Mouse (Mus musculus) brain, adult 10 weeks (tissue): ENCODE results near the gene Cma1. TPM values are rescaled to one million over a fixed set of nuclear protein-coding genes. Genes with fewer than 3 reads are reported as not detected.

Experiments used
- polyA plus RNA-seq: library from polyadenylated mRNA; stranded (reverse); fragments of 350-450 nt; fragmentation: Illumina TruSeq; extraction: RNeasy Lipid Tissue Mini Kit (QIAGEN cat#74804); gene quantifications from one replicate; pipeline ENCODE4 v1.2.3, GENCODE M21; 2015; ENCODE audit warnings: low read depth, low replicate concordance

Cma1 gene
- polyA plus RNA-seq: not detected

DNA sequence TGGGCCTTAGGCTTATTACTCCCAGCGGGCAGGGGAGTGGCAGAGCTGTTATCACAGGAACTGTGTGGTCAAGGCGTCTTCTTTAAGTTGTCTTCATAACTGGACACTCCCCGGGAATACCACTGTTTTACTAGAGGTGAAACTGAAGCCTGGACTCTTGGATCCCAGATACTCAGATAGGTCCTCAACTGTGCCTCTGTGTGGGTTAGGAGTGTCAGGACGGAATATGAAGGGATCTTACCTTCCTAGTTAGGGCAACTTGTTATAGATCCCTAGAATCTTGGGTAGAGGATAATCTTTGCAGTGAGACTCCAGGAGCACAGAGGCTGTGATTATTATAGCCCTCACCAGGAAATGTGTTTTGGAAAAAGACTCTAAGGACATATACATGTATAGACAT lies at the start of gene Cma1:
Gene Cma1 (minus strand): TSS at position 101 of the 400 bp plus-strand sequence.

DNA sequence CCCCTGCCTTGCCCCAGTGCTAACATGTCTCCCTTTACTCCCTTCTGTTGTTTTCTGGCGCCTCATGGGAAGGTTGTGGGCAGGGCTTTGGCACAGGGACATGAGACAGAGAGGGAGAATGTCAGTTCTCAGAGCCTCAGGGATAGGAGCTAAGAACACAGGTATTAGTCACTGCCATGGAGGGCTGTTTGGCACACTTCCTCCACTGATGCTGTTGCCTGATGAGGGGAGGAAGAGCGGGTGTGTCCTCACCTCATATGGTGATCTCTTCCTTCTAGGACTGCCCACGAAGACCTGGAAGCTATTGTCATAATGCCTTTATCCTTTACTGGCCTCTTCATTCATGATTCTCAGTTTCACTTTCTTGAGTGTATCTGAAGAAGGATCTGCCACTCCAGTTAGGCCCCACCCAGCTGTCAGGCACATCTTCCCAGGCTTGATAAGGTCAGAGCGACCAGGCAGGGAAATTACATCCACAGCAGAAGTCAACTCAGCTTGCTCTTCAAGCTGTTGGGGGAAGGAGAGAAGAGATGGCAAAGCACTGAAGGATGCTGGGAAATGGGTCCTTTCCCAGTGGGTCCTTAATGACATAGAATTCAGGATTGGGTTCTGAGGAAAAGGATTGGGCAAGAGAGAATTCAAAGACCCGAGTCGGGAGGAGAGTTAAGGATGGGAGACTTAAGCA lies 6.0 kb upstream of the Cma1 start, which contains the start of gene Cma2:
Gene Cma2 (plus strand): TSS at position 635 of the 685 bp plus-strand sequence.

DNA sequence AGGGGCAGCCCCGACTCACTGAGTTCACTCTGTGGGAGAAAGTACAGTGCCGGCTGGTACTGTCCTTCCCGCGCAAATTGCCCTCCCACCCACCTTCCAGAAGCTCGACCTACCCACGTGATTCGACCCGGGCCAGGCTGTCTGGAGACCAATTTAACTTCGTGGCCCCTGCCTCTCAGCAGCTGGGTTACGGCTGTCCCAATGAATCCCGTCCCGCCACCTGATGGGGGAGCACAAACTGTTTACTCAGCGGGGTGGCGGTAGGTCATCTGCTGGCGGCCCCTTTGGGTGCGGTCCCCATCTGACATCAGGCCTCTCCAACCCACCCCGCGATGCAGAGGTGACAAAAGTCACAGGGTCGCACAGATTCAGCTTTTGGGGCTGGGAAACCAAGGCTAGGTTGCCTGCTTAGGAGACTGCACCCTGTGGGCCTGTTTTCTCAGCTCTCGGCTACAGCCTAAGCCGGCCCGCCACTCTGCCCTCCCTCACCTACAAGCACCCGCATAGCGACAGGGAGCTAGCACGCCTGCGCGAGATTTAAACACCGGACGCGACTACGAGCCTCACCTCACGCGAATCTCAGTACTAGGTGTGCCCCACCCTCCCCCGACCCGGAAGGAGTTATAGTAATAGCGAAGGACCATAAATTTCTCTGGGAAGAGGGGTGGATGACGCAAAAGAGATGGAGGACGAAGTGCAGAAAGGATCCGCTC lies 44.6 kb downstream of the Cma1 start, which contains the start of gene Sdr39u1:
Gene Sdr39u1 (minus strand): TSS at position 593 of the 713 bp plus-strand sequence.

Other genes starting within 250 kb of the Cma1 start
- gene Tgm1, start 230.7 kb downstream of the Cma1 start, polyA plus RNA-seq: not detected
- gene Rabggta, start 222.4 kb downstream of the Cma1 start, polyA plus RNA-seq: 47.6 TPM
- gene Dhrs1, start 199.0 kb downstream of the Cma1 start, polyA plus RNA-seq: 122 TPM
- gene Nop9, start 199.0 kb downstream of the Cma1 start, polyA plus RNA-seq: 6.9 TPM
- gene Cideb, start 186.2 kb downstream of the Cma1 start, polyA plus RNA-seq: 9.8 TPM
- 0.12 TPM for gene Ltb4r2, start 183.2 kb downstream of the Cma1 start, polyA plus RNA-seq
- not detected for gene Ltb4r1, start 178.7 kb downstream of the Cma1 start, polyA plus RNA-seq
- 5.3 TPM for gene Adcy4, start 160.6 kb downstream of the Cma1 start, polyA plus RNA-seq
- gene Ripk3, start 155.8 kb downstream of the Cma1 start, polyA plus RNA-seq: 0.25 TPM
- 2.3 TPM for gene Nfatc4, start 121.5 kb downstream of the Cma1 start, polyA plus RNA-seq
- 3.9 TPM for gene Nynrin, start 90.7 kb downstream of the Cma1 start, polyA plus RNA-seq
- gene Cbln3, start 60.3 kb downstream of the Cma1 start, polyA plus RNA-seq: 0.49 TPM
- 9.0 TPM for gene Khnyn, start 59.7 kb downstream of the Cma1 start, polyA plus RNA-seq
- 155 TPM for gene Sdr39u1, start 44.4 kb downstream of the Cma1 start, polyA plus RNA-seq
- not detected for gene Cma2, start 6.3 kb upstream of the Cma1 start, polyA plus RNA-seq
- not detected for gene Mcpt1, start 73.3 kb upstream of the Cma1 start, polyA plus RNA-seq
- not detected for gene Mcpt9, start 85.8 kb upstream of the Cma1 start, polyA plus RNA-seq
- not detected for gene Mcpt2, start 97.4 kb upstream of the Cma1 start, polyA plus RNA-seq
- not detected for gene Mcpt4, start 117.6 kb upstream of the Cma1 start, polyA plus RNA-seq
- not detected for gene Mcpt8, start 140.6 kb upstream of the Cma1 start, polyA plus RNA-seq
- not detected for gene Ctsg, start 157.9 kb upstream of the Cma1 start, polyA plus RNA-seq
- gene Gzme, start 175.9 kb upstream of the Cma1 start, polyA plus RNA-seq: not detected
- not detected for gene Gzmd, start 187.9 kb upstream of the Cma1 start, polyA plus RNA-seq
- gene Gzmg, start 214.9 kb upstream of the Cma1 start, polyA plus RNA-seq: not detected
- not detected for gene Gzmn, start 229.9 kb upstream of the Cma1 start, polyA plus RNA-seq